Mouse (Mus musculus) spleen, adult 2 months (tissue): Measurements from ENCODE around the gene Kcnj4. TPM values are rescaled to one million over a fixed set of nuclear protein-coding genes. Genes with fewer than 3 reads are reported as not detected.

Experiments
- DNase-seq, 2 experiments: peaks; one replicate each; pipeline versions ENCODE4 v3.0.0 to v3.0.0-alpha.2; 2012 to 2021; ENCODE audit warnings: low spot score in 2 of 2, low read depth in 1 of 2
- H3K27ac ChIP-seq: fragments of 200-500 bp; 2 replicates; pipeline ENCODE4 v1.5.1; 2012; ENCODE audit warnings: low read length, inconsistent platforms; ENCODE audit not compliant: insufficient read depth
- H3K27me3 ChIP-seq: fragments of 200-500 bp; 2 replicates; pipeline ENCODE4 v1.6.1; 2012; ENCODE audit warnings: mild to moderate bottlenecking, moderate library complexity, low read length, inconsistent platforms; ENCODE audit not compliant: control insufficient read depth, insufficient read depth
- H3K36me3 ChIP-seq: fragments of 200-500 bp; 2 replicates; pipeline ENCODE4 v1.6.1; 2012; ENCODE audit warnings: mild to moderate bottlenecking, low read length, inconsistent platforms; ENCODE audit not compliant: control insufficient read depth, insufficient read depth
- H3K4me1 ChIP-seq: fragments of 200-500 bp; 2 replicates; pipeline ENCODE4 v1.6.1; 2011; ENCODE audit warnings: inconsistent platforms; ENCODE audit not compliant: control insufficient read depth, insufficient read depth, insufficient read length
- H3K4me3 ChIP-seq: fragments of 200-500 bp; 2 replicates; pipeline ENCODE4 v1.5.1; 2011; ENCODE audit warnings: mild to moderate bottlenecking, inconsistent platforms; ENCODE audit not compliant: insufficient read depth, insufficient read length; ENCODE audit errors: extremely low read depth
- CTCF ChIP-seq: fragments of 200-500 bp; IDR thresholded peaks from 2 replicates; pipeline ENCODE4 v1.5.1; 2011; ENCODE audit warnings: mild to moderate bottlenecking, inconsistent platforms; ENCODE audit not compliant: insufficient read depth, insufficient read length, insufficient replicate concordance; ENCODE audit errors: extremely low read depth
- POLR2A ChIP-seq: fragments of 200-500 bp; IDR thresholded peaks from 2 replicates; pipeline ENCODE4 v1.6.1; 2011; ENCODE audit warnings: low read depth, low read length, inconsistent platforms
- WGBS: fragments of 180-500 bp; shearing (Covaris S2); methylation state at CpG from one replicate; pipeline ENCODE4 v1.1.7; 2018; 5-methylcytosine and 5-hydroxymethylcytosine counted together
- polyA plus RNA-seq: library from polyadenylated mRNA; depleted of rRNA; stranded (reverse); fragments of >200 nt; gene quantifications from 2 replicates; pipeline ENCODE4 v1.2.3, GENCODE M21; 2012

Gene Kcnj4
- polyA plus RNA-seq, 1 experiment = not detected

- WGBS = 25% methylated on average over 6 of the region's 6 CpGs
- DNase-seq = no peak
Measured at GRCm38 (mm10) chr15:79442257-79442611, 62.8 kb downstream of the Kcnj4 start.

GRCm38 (mm10) chr15:79441331-79442256 is 63.4 kb downstream of the Kcnj4 start:
- Histone ChIP-seq H3K27me3 (no peaks in the 10 kb centered on the region), H3K27ac (peak overlapping the region; percentile 50), H3K4me1 (peaks cover 8% of the 10 kb centered on the region; the same call in 1 of the 2 replicates), H3K4me3 (peak overlapping the region; percentile 67), H3K36me3 (no peaks in the 10 kb centered on the region)
- WGBS = under 1% methylated on average over 106 of the region's 107 CpGs
- DNase-seq = peak in 1 of 2 experiments; percentile 68
- TF ChIP-seq POLR2A = no peak
- no peak for TF ChIP-seq CTCF

More at GRCm38 (mm10) chr15:79442257-79442611, 62.8 kb downstream of the Kcnj4 start:
- H3K27me3 ChIP-seq = no peaks in the 10 kb centered on the region
- TF ChIP-seq CTCF (no peak), POLR2A (no peak)
- H3K4me3 ChIP-seq = peak overlapping the region; percentile 63
- peak overlapping the region; percentile 50 for H3K27ac ChIP-seq
- peaks cover 8% of the 10 kb centered on the region; the same call in 1 of the 2 replicates for H3K4me1 ChIP-seq
- no peaks in the 10 kb centered on the region for H3K36me3 ChIP-seq

GRCm38 (mm10) chr15:79440651-79441330 is 64.2 kb downstream of the Kcnj4 start:
- Histone ChIP-seq H3K27ac (peak overlapping the region; percentile 45), H3K4me1 (peaks cover 8% of the 10 kb centered on the region; the same call in 1 of the 2 replicates), H3K27me3 (no peaks in the 10 kb centered on the region), H3K4me3 (peak overlapping the region; percentile 67), H3K36me3 (no peaks in the 10 kb centered on the region)
- no peak for DNase-seq
- TF ChIP-seq POLR2A = no peak
- 26% methylated on average over 11 of the region's 11 CpGs for WGBS

GRCm38 (mm10) chr15:79440223-79440622 is 64.8 kb downstream of the Kcnj4 start:
- peak overlapping the region; percentile 19; the same call in 1 of the 2 replicates for H3K27ac ChIP-seq
- H3K4me3 ChIP-seq = peak overlapping the region; percentile 8; the same call in 1 of the 2 replicates
- no peaks in the 10 kb centered on the region for H3K36me3 ChIP-seq
- peaks cover 8% of the 10 kb centered on the region; the same call in 1 of the 2 replicates for H3K4me1 ChIP-seq
- TF ChIP-seq POLR2A (no peak), CTCF (no peak)
- no peaks in the 10 kb centered on the region for H3K27me3 ChIP-seq
- WGBS = 46% methylated on average over 4 of the region's 4 CpGs
- no peak for DNase-seq

- WGBS = 89% methylated on average over 4 of the region's 4 CpGs
- DNase-seq = no peak
- H3K36me3 ChIP-seq = no peaks in the 10 kb centered on the region
- H3K4me3 ChIP-seq = no peak overlapping the region
- H3K27me3 ChIP-seq = no peaks in the 10 kb centered on the region
- no peak for TF ChIP-seq CTCF
- TF ChIP-seq POLR2A = no peak
- H3K4me1 ChIP-seq = peaks cover 8% of the 10 kb centered on the region; the same call in 1 of the 2 replicates
- no peak overlapping the region for H3K27ac ChIP-seq
Measured at GRCm38 (mm10) chr15:79439386-79439785, 65.7 kb downstream of the Kcnj4 start.

GRCm38 (mm10) chr15:79438816-79439215 is 66.2 kb downstream of the Kcnj4 start:
- no peak for DNase-seq
- Histone ChIP-seq H3K4me3 (no peak overlapping the region), H3K36me3 (no peaks in the 10 kb centered on the region), H3K27me3 (no peaks in the 10 kb centered on the region), H3K27ac (no peak overlapping the region; the same call in 1 of the 2 replicates), H3K4me1 (peaks cover 8% of the 10 kb centered on the region; the same call in 1 of the 2 replicates)
- WGBS = 86% methylated on average over 8 of the region's 8 CpGs
- TF ChIP-seq POLR2A (no peak), CTCF (no peak)
